Mouse (Mus musculus) heart, adult 2 months (tissue): ENCODE results near the gene Tmem138. TPM values are rescaled to one million over a fixed set of nuclear protein-coding genes. Genes with fewer than 3 reads are reported as not detected.
A peak's percentile ranks its signal among the peaks of the same experiment; 100 is the strongest.

Source experiments
- DNase-seq, 2 experiments: peaks; one replicate each; pipeline ENCODE4 v3.0.0; 2021
- H3K27ac ChIP-seq: fragments of 200-600 bp; 2 replicates; pipeline ENCODE4 v1.8.1; 2022
- H3K27me3 ChIP-seq: fragments of 200-500 bp; 2 replicates; pipeline ENCODE4 v1.6.1; 2012; ENCODE audit warnings: mild to moderate bottlenecking, low read length, inconsistent platforms, mixed read lengths; ENCODE audit not compliant: control insufficient read depth, insufficient read depth
- H3K36me3 ChIP-seq: fragments of 200-500 bp; 2 replicates; pipeline ENCODE4 v1.6.1; 2012; ENCODE audit warnings: low read length, inconsistent platforms; ENCODE audit not compliant: control insufficient read depth, insufficient read depth
- H3K4me1 ChIP-seq: fragments of 200-500 bp; 2 replicates; pipeline ENCODE4 v1.6.1; 2011; ENCODE audit warnings: low read length; ENCODE audit not compliant: control insufficient read depth, insufficient read depth
- H3K4me3 ChIP-seq: fragments of 200-600 bp; 2 replicates; pipeline ENCODE4 v1.8.1; 2022
- H3K79me2 ChIP-seq: fragments of 200-500 bp; replicated peaks from 2 replicates; pipeline ENCODE4 v1.6.1; 2012; ENCODE audit warnings: mild to moderate bottlenecking, inconsistent platforms, low read length, moderate library complexity, mixed read lengths; ENCODE audit not compliant: control insufficient read depth, insufficient read depth
- H3K9ac ChIP-seq: fragments of 200-500 bp; 2 replicates; pipeline ENCODE4 v1.6.1; 2012; ENCODE audit warnings: low read depth, mild to moderate bottlenecking, control low read depth, inconsistent platforms, low read length, mixed read lengths
- CTCF ChIP-seq: fragments of 200-600 bp; IDR thresholded peaks from 2 replicates; pipeline ENCODE4 v1.8.1; 2022; ENCODE audit warnings: antibody characterized with exemption, mild to moderate bottlenecking, moderate library complexity
- EP300 ChIP-seq: fragments of 200-500 bp; IDR thresholded peaks from 2 replicates; pipeline ENCODE4 v1.6.1; 2011; ENCODE audit warnings: low read depth, low read length, control low read depth; ENCODE audit not compliant: insufficient read depth
- POLR2A ChIP-seq: fragments of 200-500 bp; IDR thresholded peaks from 2 replicates; pipeline ENCODE4 v1.6.1; 2011; ENCODE audit warnings: mild to moderate bottlenecking, low read depth, low read length, control low read depth; ENCODE audit not compliant: insufficient read depth
- WGBS: fragments of 180-500 bp; shearing (Covaris S2); methylation state at CpG from one replicate; pipeline ENCODE4 v1.1.7; 2018; 5-methylcytosine and 5-hydroxymethylcytosine counted together
- intact Hi-C: fragments of 180-260 bp; cut with DNase I; formaldehyde crosslinking; loops from one replicate; pipeline ENCODE4 v1.15.1; 2025
- polyA plus RNA-seq: library from polyadenylated mRNA; depleted of rRNA; stranded (reverse); fragments of >200 nt; gene quantifications from 2 replicates; pipeline ENCODE4 v1.2.3, GENCODE M21; 2012
- total RNA-seq, 2 experiments: library from RNA; stranded (reverse); gene quantifications; 2 replicates each; pipeline ENCODE4 v1.2.3; 2021

Tmem138 gene
- total and polyA plus RNA-seq, 3 experiments: 1.9 to 6.2 (median 2.7) TPM

- intact Hi-C loops: no loop called here
- no peaks in the 10 kb centered on the region for H3K36me3 ChIP-seq
- 39% methylated on average over 7 of the region's 7 CpGs for WGBS
These were observed 6.5 kb upstream of the Tmem138 start for GRCm38 (mm10) chr19:10583550-10584146.

DNA sequence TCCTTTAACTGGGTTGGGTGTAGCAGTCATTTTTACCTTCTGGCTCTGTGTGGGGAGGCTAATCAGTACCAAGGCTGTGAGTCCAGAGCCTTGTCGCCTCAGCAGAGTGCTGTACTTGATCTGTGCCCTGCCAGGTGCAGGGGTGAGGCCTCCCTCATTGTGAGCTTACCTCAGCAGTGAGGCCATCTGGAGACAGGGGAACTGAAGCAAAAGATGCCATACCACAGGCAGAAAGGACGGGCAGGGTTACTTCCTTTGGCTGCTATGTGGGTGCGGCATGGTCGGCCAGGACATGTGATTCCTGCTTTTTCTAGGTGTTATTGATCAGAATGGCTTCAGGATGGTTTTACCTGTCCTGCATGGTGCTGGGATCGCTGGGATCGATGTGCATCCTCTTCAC is 4.8 kb upstream of the Tmem138 start:
- no peak overlapping the region for H3K9ac ChIP-seq
- H3K27me3 ChIP-seq: no peaks in the 10 kb centered on the region
- WGBS: 84% methylated on average over 6 of the region's 6 CpGs
- H3K4me3 ChIP-seq: no peak overlapping the region
- H3K36me3 ChIP-seq: no peaks in the 10 kb centered on the region
- peak in 1 of 2 experiments; percentile 25 for DNase-seq
- peaks cover 1% of the 10 kb centered on the region; the same call in 1 of the 2 replicates for H3K4me1 ChIP-seq
- no peak overlapping the region for H3K27ac ChIP-seq
- intact Hi-C loops: no loop called here
- TF ChIP-seq CTCF (no peak), EP300 (no peak), POLR2A (no peak)
- peaks cover 2% of the 10 kb centered on the region; the same call in 1 of the 2 replicates for H3K79me2 ChIP-seq

More at GRCm38 (mm10) chr19:10583550-10584146, 6.5 kb upstream of the Tmem138 start:
- Histone ChIP-seq H3K4me1 (no peaks in the 10 kb centered on the region), H3K9ac (no peak overlapping the region), H3K79me2 (peaks cover under 1% of the 10 kb centered on the region; the same call in 1 of the 2 replicates), H3K27me3 (no peaks in the 10 kb centered on the region), H3K4me3 (no peak overlapping the region), H3K27ac (no peak overlapping the region)
- DNase-seq: no peak
- TF ChIP-seq CTCF (no peak), POLR2A (no peak), EP300 (no peak)

GRCm38 (mm10) chr19:10580761-10581160 is 3.6 kb upstream of the Tmem138 start:
- Histone ChIP-seq H3K9ac (no peak overlapping the region), H3K27me3 (no peaks in the 10 kb centered on the region), H3K27ac (no peak overlapping the region), H3K79me2 (peaks cover 2% of the 10 kb centered on the region; the same call in 1 of the 2 replicates), H3K4me1 (peaks cover 1% of the 10 kb centered on the region; the same call in 1 of the 2 replicates), H3K36me3 (no peaks in the 10 kb centered on the region), H3K4me3 (no peak overlapping the region)
- intact Hi-C loops: no loop called here
- no peak for DNase-seq
- TF ChIP-seq EP300: no peak
- TF ChIP-seq CTCF: no peak
- TF ChIP-seq POLR2A: no peak
- WGBS: 80% methylated on average over 3 of the region's 3 CpGs

- intact Hi-C loops: no loop called here
- no peak for DNase-seq
- no peak overlapping the region for H3K9ac ChIP-seq
- no peak for TF ChIP-seq EP300
- H3K4me3 ChIP-seq: no peak overlapping the region
- no peaks in the 10 kb centered on the region for H3K27me3 ChIP-seq
- H3K79me2 ChIP-seq: peaks cover 2% of the 10 kb centered on the region; the same call in 1 of the 2 replicates
- H3K27ac ChIP-seq: no peak overlapping the region
- no peaks in the 10 kb centered on the region for H3K36me3 ChIP-seq
- peaks cover 1% of the 10 kb centered on the region; the same call in 1 of the 2 replicates for H3K4me1 ChIP-seq
- WGBS: 86% methylated on average over 3 of the region's 3 CpGs
These were observed 2.9 kb upstream of the Tmem138 start for GRCm38 (mm10) chr19:10580102-10580501.

GRCm38 (mm10) chr19:10569627-10570026 is 7.5 kb downstream of the Tmem138 start:
- no peaks in the 10 kb centered on the region for H3K79me2 ChIP-seq
- H3K4me1 ChIP-seq: no peaks in the 10 kb centered on the region
- no peak overlapping the region for H3K4me3 ChIP-seq
- H3K9ac ChIP-seq: no peak overlapping the region
- TF ChIP-seq CTCF (no peak), EP300 (no peak), POLR2A (no peak)
- H3K36me3 ChIP-seq: no peaks in the 10 kb centered on the region
- 86% methylated on average over 6 of the region's 6 CpGs for WGBS
- H3K27ac ChIP-seq: no peak overlapping the region
- no peaks in the 10 kb centered on the region for H3K27me3 ChIP-seq
- no peak for DNase-seq
- intact Hi-C loops: no loop called here

- Histone ChIP-seq H3K9ac (no peak overlapping the region), H3K4me1 (peaks cover 4% of the 10 kb centered on the region), H3K4me3 (no peak overlapping the region), H3K27me3 (no peaks in the 10 kb centered on the region), H3K36me3 (no peaks in the 10 kb centered on the region), H3K79me2 (no peaks in the 10 kb centered on the region), H3K27ac (no peak overlapping the region)
- intact Hi-C loops: no loop called here
- WGBS: 42% methylated on average over 4 of the region's 4 CpGs
- DNase-seq: no peak
- TF ChIP-seq POLR2A (no peak), EP300 (no peak), CTCF (no peak)
These were observed 11.9 kb downstream of the Tmem138 start for GRCm38 (mm10) chr19:10565217-10565616.
